Mouse (Mus musculus): Measurements from ENCODE around the gene Hsf4. TPM values are rescaled to one million over a fixed set of nuclear protein-coding genes. Genes with fewer than 3 reads are reported as not detected.

Hsf4 gene
- total RNA-seq, 2 experiments from 2014 or later, result 25.6 to 26.5 TPM

Small RNA genes within 50 kb of the gene (microRNA-seq; reads per million reads assigned to microRNA genes)
- gene Gm27320 (0 reads per million in 2 experiments), gene Mir328 (13,625 to 17,417 reads per million in 2 experiments)

Other genes with a start within 250 kb of the Hsf4 start
- not detected for gene Ces3a, start 221.2 kb upstream of the Hsf4 start, total RNA-seq (2021)
- gene Ces3b, start 186.0 kb upstream of the Hsf4 start, total RNA-seq (2021), result not detected
- gene Ces4a, start 138.0 kb upstream of the Hsf4 start, total RNA-seq (2021), result not detected
- gene Cbfb, start 99.1 kb upstream of the Hsf4 start, total RNA-seq (2021), result 10 to 100 TPM; 19.4 to 24.7 TPM
- gene D230025D16Rik, start 44.7 kb upstream of the Hsf4 start, total RNA-seq (2021), result 10 to 100 TPM; 37.0 to 40.0 TPM
- gene B3gnt9, start 14.6 kb upstream of the Hsf4 start, total RNA-seq (2021), result 1 to 10 TPM; 3.0 to 3.5 TPM
- 1 to 10 TPM; 7.6 to 8.9 TPM for gene Tradd, start 5.2 kb upstream of the Hsf4 start, total RNA-seq (2021)
- 1 to 10 TPM; 1.1 to 1.6 TPM for gene Fbxl8, start 5.2 kb upstream of the Hsf4 start, total RNA-seq (2021)
- 10 to 100 TPM in 1 of 2 experiments, 1 to 10 TPM in 1; 9.4 to 10.8 TPM for gene Nol3, start 6.3 kb downstream of the Hsf4 start, total RNA-seq (2021)
- gene 4931428F04Rik, start 20.1 kb downstream of the Hsf4 start, total RNA-seq (2021), result 10 to 100 TPM; 22.3 to 27.9 TPM
- gene Exoc3l, start 26.3 kb downstream of the Hsf4 start, total RNA-seq (2021), result 1 to 10 TPM; 1.6 TPM
- gene E2f4, start 27.9 kb downstream of the Hsf4 start, total RNA-seq (2021), result 10 to 100 TPM; 37.6 to 39.1 TPM
- 1 to 10 TPM; 1.4 to 1.8 TPM for gene Elmo3, start 35.8 kb downstream of the Hsf4 start, total RNA-seq (2021)
- 1 to 10 TPM; 4.5 to 4.8 TPM for gene Lrrc29, start 56.5 kb downstream of the Hsf4 start, total RNA-seq (2021)
- gene Tmem208, start 56.6 kb downstream of the Hsf4 start, total RNA-seq (2021), result 10 to 100 TPM; 37.1 to 37.4 TPM
- gene Fhod1, start 78.2 kb downstream of the Hsf4 start, total RNA-seq (2021), result 1 to 10 TPM; 3.1 to 3.3 TPM
- gene Slc9a5, start 79.0 kb downstream of the Hsf4 start, total RNA-seq (2021), result 10 to 100 TPM; 31.1 to 35.6 TPM
- 1 to 10 TPM; 2.1 to 2.2 TPM for gene Plekhg4, start 103.5 kb downstream of the Hsf4 start, total RNA-seq (2021)
- gene Kctd19, start 143.7 kb downstream of the Hsf4 start, total RNA-seq (2021), result not detected
- gene Lrrc36, start 143.8 kb downstream of the Hsf4 start, total RNA-seq (2021), result under 1 TPM; 0.19 to 0.42 TPM
- gene Tppp3, start 201.7 kb downstream of the Hsf4 start, total RNA-seq (2021), result 10 to 100 TPM; 47.0 to 48.3 TPM
- gene Zdhhc1, start 227.1 kb downstream of the Hsf4 start, total RNA-seq (2021), result 10 to 100 TPM; 41.8 to 42.5 TPM
- not detected for gene Hsd11b2, start 249.0 kb downstream of the Hsf4 start, total RNA-seq (2021)

Data from left cerebral cortex, adult 18-20 months (tissue).